Mouse (Mus musculus): ENCODE data around the gene Arl13a. TPM values are rescaled to one million over a fixed set of nuclear protein-coding genes. Genes with fewer than 3 reads are reported as not detected.
A peak's percentile ranks its signal among the peaks of the same experiment; 100 is the strongest.
"Not testable (repeated sequence)": the region's sequence is repeated elsewhere in the genome, so short reads cannot be mapped to it uniquely, and the experiment has no call there.

The Arl13a gene
- total RNA-seq (2021): not detected
- long read RNA-seq, experiment 1: 0 reads
- long read RNA-seq, experiment 2: 0 reads

GRCm38 (mm10) chrX:134187201-134187600 lies at the start of gene Arl13a:
Gene Arl13a, plus strand, starts transcription at chrX:134187501.
- not testable (repeated sequence) for DNase-seq

GRCm38 (mm10) chrX:134140024-134140423 lies 47.3 kb upstream of the Arl13a start:
- no peak for DNase-seq

- DNase-seq: no peak
These were observed 45.8 kb upstream of the Arl13a start for GRCm38 (mm10) chrX:134141551-134141950.

DNA sequence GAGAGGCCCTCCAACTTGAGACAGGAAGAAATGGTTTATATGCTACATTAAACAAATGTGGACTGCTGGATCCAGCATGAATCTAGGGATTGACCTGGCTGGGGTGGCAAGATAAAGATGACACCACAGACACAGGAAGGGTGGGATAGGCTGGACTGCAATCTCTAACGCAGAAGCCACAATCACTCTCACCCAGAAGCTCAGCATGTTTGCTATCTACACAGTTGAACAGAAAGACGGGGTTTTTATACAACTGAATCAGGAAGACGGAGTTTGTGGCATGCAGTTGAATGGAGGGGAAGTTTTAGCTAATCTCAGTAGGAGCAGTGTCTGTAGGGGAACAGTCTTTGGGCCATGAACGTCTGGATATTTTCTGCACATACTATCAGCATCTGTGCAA lies 45.3 kb upstream of the Arl13a start:
- DNase-seq: no peak

- no peak for DNase-seq
These were observed 29.1 kb upstream of the Arl13a start for GRCm38 (mm10) chrX:134158151-134158550.

- no peak for DNase-seq
These were observed 26.9 kb upstream of the Arl13a start for GRCm38 (mm10) chrX:134160442-134160841.

DNA sequence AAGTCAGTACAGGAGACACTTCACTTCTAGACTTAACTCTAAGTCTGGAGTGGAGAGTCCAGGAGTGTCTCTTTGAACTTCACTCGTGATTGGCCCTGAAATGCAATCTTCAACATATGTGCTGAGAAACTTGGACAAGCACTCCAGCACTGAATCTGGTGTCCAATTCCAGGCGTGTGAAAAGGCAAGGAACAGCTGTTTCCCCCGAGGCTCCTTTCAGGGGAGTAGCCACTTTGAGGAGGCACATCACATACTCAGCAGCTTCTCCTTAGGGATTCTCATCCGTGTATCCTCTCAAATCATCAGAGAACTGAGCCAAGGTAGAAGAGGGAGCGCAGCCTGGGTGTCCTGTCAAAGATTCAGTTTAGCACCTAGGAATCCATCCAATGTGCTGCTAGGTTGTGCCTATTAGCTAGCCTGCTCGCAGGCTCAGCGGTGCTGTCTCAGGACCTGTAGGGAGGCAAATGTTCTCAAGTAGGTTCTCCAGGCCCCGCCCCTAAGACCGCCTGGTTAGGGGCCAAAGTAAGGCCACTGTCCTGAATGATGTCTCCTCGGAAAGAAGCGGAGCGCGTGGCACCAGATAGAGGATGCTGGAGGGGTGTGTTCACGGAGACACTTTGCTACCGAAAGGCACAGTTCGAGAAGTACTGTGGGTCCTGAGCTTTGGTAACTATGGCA lies 25.1 kb upstream of the Arl13a start, which contains the start of gene Xkrx:
TSS of gene Xkrx (minus strand) at position 34 of the 678 bp plus-strand sequence.
- DNase-seq: no peak

- DNase-seq: no peak
These were observed 24.5 kb upstream of the Arl13a start for GRCm38 (mm10) chrX:134162826-134163225.

- no peak for DNase-seq
These were observed 23.8 kb upstream of the Arl13a start for GRCm38 (mm10) chrX:134163484-134163883.

- no peak for DNase-seq
These were observed 16.7 kb upstream of the Arl13a start for GRCm38 (mm10) chrX:134170584-134170983.

- no peak for DNase-seq
These were observed 12.6 kb upstream of the Arl13a start for GRCm38 (mm10) chrX:134174699-134175098.

- no peak for DNase-seq
These were observed 21.2 kb downstream of the Arl13a start for GRCm38 (mm10) chrX:134208491-134208890.

- DNase-seq: no peak
These were observed 23.9 kb downstream of the Arl13a start for GRCm38 (mm10) chrX:134211151-134211642.

- no peak for DNase-seq
These were observed 30.9 kb downstream of the Arl13a start for GRCm38 (mm10) chrX:134218161-134218560.

- DNase-seq: peak in 1 of 2 experiments; percentile 13
These were observed 33.3 kb downstream of the Arl13a start for GRCm38 (mm10) chrX:134220618-134221017.

GRCm38 (mm10) chrX:134221856-134222255 lies 34.6 kb downstream of the Arl13a start, which contains the start of gene Nox1:
Gene Nox1, minus strand, starts transcription at chrX:134221956.
- DNase-seq: no peak

- DNase-seq: no peak
These were observed 45.7 kb downstream of the Arl13a start for GRCm38 (mm10) chrX:134233048-134233447.

DNA sequence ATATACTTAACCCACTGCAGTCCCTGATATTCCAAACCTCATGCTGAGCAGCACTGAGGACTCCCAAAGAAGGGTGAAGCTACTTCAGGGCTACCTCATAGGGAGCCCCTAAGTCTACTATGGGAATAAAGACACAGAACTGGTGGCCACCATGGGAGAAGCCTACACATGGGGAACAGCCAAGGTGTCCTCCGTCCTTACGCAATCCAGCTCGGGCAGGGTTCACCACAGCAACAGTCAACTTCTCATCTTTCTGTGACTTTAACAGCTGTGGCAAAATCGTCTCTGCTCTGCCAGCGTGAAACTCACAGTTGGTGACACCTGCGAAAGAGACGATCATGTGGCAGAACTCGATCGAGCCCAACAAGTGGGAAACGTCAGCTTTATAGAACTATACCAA lies 51.0 kb downstream of the Arl13a start:
- no peak for DNase-seq

- peak; percentile 25 to 34 for DNase-seq
These were observed 58.6 kb downstream of the Arl13a start for GRCm38 (mm10) chrX:134245946-134246345.

- peak; percentile 65 to 75 for DNase-seq
These were observed 60.9 kb downstream of the Arl13a start for GRCm38 (mm10) chrX:134248202-134248601.
